Mouse (Mus musculus) liver, postnatal 0 days (tissue): ENCODE measurements around the gene Olfr1446. TPM values are rescaled to one million over a fixed set of nuclear protein-coding genes. Genes with fewer than 3 reads are reported as not detected.

Source experiments
- ATAC-seq: fragments of 200-750 bp; cut with Nextera tagmentation; 2 replicates; pipeline ENCODE4 v1.8.0; 2017; ENCODE audit warnings: mild to moderate bottlenecking, moderate library complexity
- DNase-seq: peaks from one replicate; pipeline ENCODE4 v3.0.0-alpha.2; 2016
- H3K27ac ChIP-seq: fragments of 300-500 bp; sonication (generic); 2 replicates; pipeline ENCODE4 v1.5.1; 2014; ENCODE audit warnings: antibody characterized with exemption, moderate library complexity, mild to moderate bottlenecking, low read depth
- H3K27me3 ChIP-seq: fragments of 300-500 bp; sonication (generic); 2 replicates; pipeline ENCODE4 v1.6.1; 2014; ENCODE audit warnings: low read length, control low read depth, mixed read lengths; ENCODE audit not compliant: insufficient read depth
- H3K36me3 ChIP-seq: fragments of 300-500 bp; sonication (generic); replicated peaks from 2 replicates; pipeline ENCODE4 v1.6.1; 2014; ENCODE audit warnings: mild to moderate bottlenecking, control low read depth, low read length, moderate library complexity, mixed read lengths; ENCODE audit not compliant: insufficient read depth
- H3K4me1 ChIP-seq: fragments of 300-500 bp; sonication (generic); 2 replicates; pipeline ENCODE4 v1.6.1; 2014; ENCODE audit warnings: antibody characterized with exemption, mild to moderate bottlenecking, control low read depth; ENCODE audit not compliant: insufficient read depth
- H3K4me2 ChIP-seq: fragments of 300-500 bp; sonication (generic); 2 replicates; pipeline ENCODE4 v1.6.1; 2014; ENCODE audit warnings: low read depth, mild to moderate bottlenecking, low read length, moderate library complexity, mixed read lengths
- H3K4me3 ChIP-seq: fragments of 300-500 bp; sonication (generic); 2 replicates; pipeline ENCODE4 v1.5.1; 2014; ENCODE audit warnings: low read depth, low read length
- H3K9ac ChIP-seq: fragments of 300-500 bp; sonication (generic); replicated peaks from 2 replicates; pipeline ENCODE4 v1.6.1; 2014; ENCODE audit warnings: mild to moderate bottlenecking, moderate library complexity
- H3K9me3 ChIP-seq: fragments of 300-500 bp; sonication (generic); 2 replicates; pipeline ENCODE4 v1.6.1; 2016; ENCODE audit warnings: mild to moderate bottlenecking, control low read depth, low read length, mixed read lengths
- CTCF ChIP-seq: sonication (generic); IDR thresholded peaks from 2 replicates; pipeline ENCODE4 v1.5.1; 2016; ENCODE audit warnings: antibody characterized with exemption, low read depth
- EP300 ChIP-seq: IDR thresholded peaks from 2 replicates; pipeline ENCODE4 v1.6.1; 2016; ENCODE audit warnings: antibody characterized with exemption, low read depth, mild to moderate bottlenecking
- WGBS: fragments of 180-500 bp; shearing (Covaris S2); extraction: QIAGEN DNeasy Blood & Tissue Kit; methylation state at CpG from one replicate; pipeline ENCODE4 v1.1.7; 2014; ENCODE audit not compliant: insufficient replicate concordance; 5-methylcytosine and 5-hydroxymethylcytosine counted together
- polyA plus RNA-seq: library from polyadenylated mRNA; unstranded; fragments of >200 nt; fragmentation: Nextera tagmentation; extraction: Ambion mirVana; gene quantifications from 2 replicates; pipeline ENCODE4 v1.2.1, GENCODE M21; 2015

The Olfr1446 gene
- not detected in 2 replicates for polyA plus RNA-seq

DNA sequence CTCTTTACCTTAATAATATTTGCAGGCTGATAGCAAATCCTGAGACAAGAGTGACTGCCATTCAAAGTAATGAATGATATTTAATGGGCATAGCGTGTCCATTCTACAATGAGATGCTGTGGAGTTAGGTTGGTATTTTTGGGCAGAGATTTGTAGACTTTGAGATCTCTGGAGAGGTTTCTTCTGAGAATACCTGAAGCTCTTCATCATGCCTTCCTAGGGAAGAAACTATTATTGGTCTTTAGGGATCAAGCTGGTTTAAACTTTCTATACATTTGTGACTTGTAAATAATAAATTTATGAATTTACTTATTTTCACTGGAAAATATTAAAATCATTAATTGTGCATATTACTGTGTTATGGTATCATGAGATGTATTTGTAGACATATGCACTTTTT is at the start of gene Olfr1446:
Gene Olfr1446 (minus strand): TSS at position 101 of the 400 bp plus-strand sequence.
- no peaks in the 10 kb centered on the region for H3K9me3 ChIP-seq
- H3K4me3 ChIP-seq = no peak within 1 kb of the TSS
- no peak within 1 kb of the TSS for H3K4me2 ChIP-seq
- no peak for TF ChIP-seq EP300
- DNase-seq (no peak), ATAC-seq (no peak)
- no peaks in the 10 kb centered on the region for H3K27me3 ChIP-seq
- 75% methylated on average over 1 of the region's 1 CpGs for WGBS
- H3K9ac ChIP-seq = no peak within 1 kb of the TSS
- H3K36me3 ChIP-seq = no peaks in the 10 kb centered on the region
- H3K4me1 ChIP-seq = no peaks in the 10 kb centered on the region
- no peak within 1 kb of the TSS for H3K27ac ChIP-seq

GRCm38 (mm10) chr19:12930540-12930939 is 37.2 kb upstream of the Olfr1446 start, which contains the start of gene Olfr1449:
Gene Olfr1449 (plus strand): TSS chr19:12930840.
- H3K27ac ChIP-seq = no peak within 1 kb of the TSS
- no peaks in the 10 kb centered on the region for H3K36me3 ChIP-seq
- no peak for ATAC-seq
- DNase-seq = no peak
- H3K4me3 ChIP-seq = no peak within 1 kb of the TSS
- no peak within 1 kb of the TSS for H3K4me2 ChIP-seq
- no peaks in the 10 kb centered on the region for H3K27me3 ChIP-seq
- no peaks in the 10 kb centered on the region for H3K9me3 ChIP-seq
- H3K9ac ChIP-seq = no peak within 1 kb of the TSS
- no peak for TF ChIP-seq EP300
- TF ChIP-seq CTCF = no peak
- no peaks in the 10 kb centered on the region for H3K4me1 ChIP-seq

DNA sequence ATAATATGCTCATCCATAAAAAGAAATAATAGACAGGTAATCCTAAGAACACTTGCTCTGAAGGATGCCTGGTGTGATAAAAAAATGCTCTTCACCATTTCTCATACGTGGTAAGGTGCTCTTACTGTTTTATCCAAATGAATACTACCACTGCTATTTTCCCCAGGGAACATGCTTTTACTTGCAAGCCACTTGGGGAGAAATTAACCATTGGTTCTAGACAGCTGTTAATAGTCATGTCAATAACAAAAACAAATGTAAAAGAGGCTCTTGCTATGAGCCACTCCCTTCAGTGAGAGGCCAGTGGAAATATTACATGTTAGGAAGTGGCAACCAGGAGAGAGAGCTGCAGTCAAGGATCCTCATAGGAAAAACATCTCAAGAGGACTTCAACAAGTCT is 31.0 kb upstream of the Olfr1446 start, which contains the start of gene Olfr1448:
Gene Olfr1448 (minus strand): TSS at position 101 of the 400 bp plus-strand sequence.
- Histone ChIP-seq H3K4me2 (no peak within 1 kb of the TSS), H3K36me3 (no peaks in the 10 kb centered on the region), H3K4me3 (no peak within 1 kb of the TSS), H3K9ac (no peak within 1 kb of the TSS), H3K27me3 (no peaks in the 10 kb centered on the region), H3K4me1 (no peaks in the 10 kb centered on the region), H3K9me3 (no peaks in the 10 kb centered on the region), H3K27ac (no peak within 1 kb of the TSS)
- WGBS = 72% methylated on average over 1 of the region's 1 CpGs
- DNase-seq = no peak
- ATAC-seq = no peak
- no peak for TF ChIP-seq CTCF
- TF ChIP-seq EP300 = no peak

- Histone ChIP-seq H3K4me1 (no peaks in the 10 kb centered on the region), H3K27ac (no peak within 1 kb of the TSS), H3K4me3 (no peak within 1 kb of the TSS), H3K36me3 (no peaks in the 10 kb centered on the region), H3K4me2 (no peak within 1 kb of the TSS), H3K27me3 (no peaks in the 10 kb centered on the region), H3K9ac (no peak within 1 kb of the TSS), H3K9me3 (no peaks in the 10 kb centered on the region)
- DNase-seq = no peak
- no peak for ATAC-seq
- TF ChIP-seq CTCF = no peak
- TF ChIP-seq EP300 = no peak
- WGBS = 83% methylated on average over 1 of the region's 1 CpGs
Measured at GRCm38 (mm10) chr19:12903643-12904042, 10.3 kb upstream of the Olfr1446 start, which contains the start of gene Olfr1447. Gene Olfr1447 (minus strand): TSS chr19:12903743.

- no peak for ATAC-seq
- no peak for TF ChIP-seq CTCF
- TF ChIP-seq EP300 = no peak
- Histone ChIP-seq H3K4me2 (no peak within 1 kb of the TSS), H3K4me1 (no peaks in the 10 kb centered on the region), H3K27me3 (no peaks in the 10 kb centered on the region), H3K4me3 (no peak within 1 kb of the TSS), H3K36me3 (no peaks in the 10 kb centered on the region), H3K9me3 (no peaks in the 10 kb centered on the region), H3K9ac (no peak within 1 kb of the TSS), H3K27ac (no peak within 1 kb of the TSS)
- DNase-seq = no peak
- WGBS = 62% methylated on average over 2 of the region's 2 CpGs
Measured at GRCm38 (mm10) chr19:12883555-12883954, 9.8 kb downstream of the Olfr1446 start, which contains the start of gene Olfr1445. Gene Olfr1445 (plus strand): TSS chr19:12883855.

DNA sequence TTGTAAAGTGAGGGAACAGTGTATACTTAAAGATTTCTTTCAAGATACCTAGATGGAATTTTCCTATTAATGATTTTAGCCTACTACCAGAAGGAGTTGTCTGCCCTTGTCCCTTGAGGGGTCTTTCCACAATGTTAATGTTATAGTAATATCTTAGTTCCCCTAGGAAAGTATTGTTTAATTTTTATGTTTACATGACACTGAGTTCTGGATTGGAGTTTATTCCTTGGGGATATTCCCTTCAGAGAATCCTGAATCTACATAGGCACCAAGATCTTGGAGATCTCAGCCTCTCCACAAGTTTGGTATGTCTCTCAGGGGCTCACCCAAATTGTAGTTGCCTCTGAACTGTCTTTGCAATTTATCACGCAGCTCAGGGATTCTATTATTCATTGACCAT is 36.3 kb downstream of the Olfr1446 start, which contains the start of gene Olfr1444:
Gene Olfr1444 (plus strand): TSS at position 301 of the 400 bp plus-strand sequence.
- Histone ChIP-seq H3K27me3 (no peaks in the 10 kb centered on the region), H3K4me3 (no peak within 1 kb of the TSS), H3K27ac (no peak within 1 kb of the TSS), H3K4me1 (no peaks in the 10 kb centered on the region), H3K4me2 (no peak within 1 kb of the TSS), H3K9ac (no peak within 1 kb of the TSS), H3K36me3 (no peaks in the 10 kb centered on the region), H3K9me3 (no peaks in the 10 kb centered on the region)
- ATAC-seq (no peak), DNase-seq (no peak)
- TF ChIP-seq CTCF (no peak), EP300 (no peak)
- WGBS = 40% methylated on average over 1 of the region's 1 CpGs

DNA sequence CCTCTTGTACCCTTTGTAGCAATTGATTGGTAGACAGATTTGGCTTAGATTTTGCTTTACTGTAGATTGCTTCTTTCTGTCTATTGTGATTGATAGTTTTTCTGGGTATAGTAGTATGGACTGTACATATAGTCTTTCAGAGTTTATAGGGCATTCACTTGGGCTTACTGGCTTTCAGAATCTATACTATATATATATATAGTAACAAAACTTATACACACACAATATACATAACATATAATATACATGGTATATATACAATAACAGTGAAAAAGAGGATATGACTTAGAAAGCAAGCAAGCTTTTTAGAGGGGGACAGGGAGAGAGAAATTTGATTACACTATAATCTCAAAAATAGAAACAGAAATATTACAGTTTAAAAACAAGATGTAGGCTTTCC is 46.9 kb downstream of the Olfr1446 start, which contains the start of gene Gm5244:
Gene Gm5244 (plus strand): TSS at position 301 of the 400 bp plus-strand sequence.
- no peaks in the 10 kb centered on the region for H3K4me1 ChIP-seq
- H3K4me2 ChIP-seq = no peak within 1 kb of the TSS
- H3K27me3 ChIP-seq = no peaks in the 10 kb centered on the region
- no peak for TF ChIP-seq CTCF
- TF ChIP-seq EP300 = no peak
- H3K9ac ChIP-seq = no peak within 1 kb of the TSS
- ATAC-seq (no peak), DNase-seq (no peak)
- H3K4me3 ChIP-seq = no peak within 1 kb of the TSS
- no peaks in the 10 kb centered on the region for H3K9me3 ChIP-seq
- no peak within 1 kb of the TSS for H3K27ac ChIP-seq
- no peaks in the 10 kb centered on the region for H3K36me3 ChIP-seq
